Mouse (Mus musculus) splenic B cell, adult 2 months (primary cell): ENCODE results near the gene Zfp961.
"Not testable (repeated sequence)": the region's sequence is repeated elsewhere in the genome, so short reads cannot be mapped to it uniquely, and the experiment has no call there.

ENCODE experiments used
- DNase-seq: peaks from one replicate; pipeline ENCODE4 v3.0.0-alpha.2; 2011; ENCODE audit warnings: low read depth, low spot score
- H3K27me3 ChIP-seq: 2 replicates; pipeline ENCODE4 v1.6.1; 2012; ENCODE audit warnings: mild to moderate bottlenecking, low read length, moderate library complexity, mixed read lengths; ENCODE audit not compliant: control insufficient read depth, poor library complexity, insufficient read depth, severe bottlenecking
- H3K36me3 ChIP-seq: 2 replicates; pipeline ENCODE4 v1.6.1; 2012; ENCODE audit warnings: mild to moderate bottlenecking, low read length, moderate library complexity, mixed read lengths; ENCODE audit not compliant: control insufficient read depth, poor library complexity, insufficient read depth, severe bottlenecking

The Zfp961 gene

DNA sequence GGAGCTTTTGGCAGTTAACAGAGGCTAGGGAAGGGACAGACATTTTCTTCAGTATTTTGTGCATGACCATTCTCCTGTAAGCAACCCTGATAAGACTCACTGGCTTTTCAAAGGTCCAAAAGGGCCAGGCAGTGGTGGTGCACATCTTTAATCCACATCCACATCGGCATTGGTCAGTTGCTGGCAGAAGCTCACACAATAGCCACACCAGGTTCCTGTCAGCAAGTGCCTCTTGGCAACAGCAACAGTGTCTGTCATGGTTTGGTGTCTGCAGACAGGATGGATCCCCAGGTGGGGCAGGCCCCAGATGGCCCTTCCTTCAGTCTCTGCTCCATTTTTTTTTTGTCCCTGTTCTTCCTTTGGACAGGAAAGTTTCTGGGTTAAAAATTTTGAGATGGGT, 68.2 kb downstream of the Zfp961 start:
- H3K36me3 ChIP-seq, H3K27me3 ChIP-seq, DNase-seq: not testable (repeated sequence)

- DNase-seq: no peak
Observed at GRCm38 (mm10) chr8:72019816-72020215, 69.0 kb downstream of the Zfp961 start.

GRCm38 (mm10) chr8:72024886-72025285, 74.0 kb downstream of the Zfp961 start:
- H3K27me3 ChIP-seq, DNase-seq, H3K36me3 ChIP-seq: not testable (repeated sequence)

More at GRCm38 (mm10) chr8:72019816-72020215, 69.0 kb downstream of the Zfp961 start:
- Histone ChIP-seq H3K27me3 (no peaks in the 10 kb centered on the region), H3K36me3 (no peaks in the 10 kb centered on the region)

DNA sequence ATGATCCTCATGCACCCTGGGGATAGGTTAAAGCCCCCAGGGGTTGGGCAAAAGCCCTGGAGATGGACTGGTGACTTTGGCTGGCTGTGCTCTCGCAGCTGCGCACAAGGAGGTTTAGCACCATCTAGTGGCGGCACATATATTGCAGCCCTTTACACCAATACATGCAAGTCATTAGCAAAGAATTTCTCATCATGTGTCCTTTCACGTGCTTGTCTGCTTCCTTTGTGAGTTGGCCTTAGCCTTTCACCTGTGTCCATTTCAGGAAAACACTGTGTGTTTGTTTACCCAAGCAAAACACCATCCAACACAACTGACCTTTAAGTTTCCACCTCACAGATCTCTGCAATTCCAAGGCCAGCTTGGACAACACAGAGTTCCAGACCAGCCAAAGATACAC, 82.1 kb downstream of the Zfp961 start:
- peak; percentile 45 for DNase-seq
- H3K36me3 ChIP-seq: not testable (repeated sequence)

GRCm38 (mm10) chr8:72040918-72041317, 90.1 kb downstream of the Zfp961 start, which contains the start of gene Olfr372:
Olfr372 (plus strand) TSS chr8:72041218.
- H3K36me3 ChIP-seq, DNase-seq, H3K27me3 ChIP-seq: not testable (repeated sequence)

More for the DNA sequence above, 82.1 kb downstream of the Zfp961 start:
- H3K27me3 ChIP-seq: not testable (repeated sequence)

GRCm38 (mm10) chr8:72042493-72042892, 91.7 kb downstream of the Zfp961 start:
- Histone ChIP-seq H3K27me3 (no peaks in the 10 kb centered on the region), H3K36me3 (no peaks in the 10 kb centered on the region)
- DNase-seq: peak; percentile 56
